Mouse (Mus musculus) CD8-positive naive resting alpha-beta T cell, adult 2 months (primary cell): ENCODE data around the gene Cul3.

Experiments used
- DNase-seq, 2 experiments: peaks; one replicate each; pipeline ENCODE4 v3.0.0; 2022; ENCODE audit warnings: low read depth in 2 of 2, low spot score in 2 of 2

Cul3 gene

DNA sequence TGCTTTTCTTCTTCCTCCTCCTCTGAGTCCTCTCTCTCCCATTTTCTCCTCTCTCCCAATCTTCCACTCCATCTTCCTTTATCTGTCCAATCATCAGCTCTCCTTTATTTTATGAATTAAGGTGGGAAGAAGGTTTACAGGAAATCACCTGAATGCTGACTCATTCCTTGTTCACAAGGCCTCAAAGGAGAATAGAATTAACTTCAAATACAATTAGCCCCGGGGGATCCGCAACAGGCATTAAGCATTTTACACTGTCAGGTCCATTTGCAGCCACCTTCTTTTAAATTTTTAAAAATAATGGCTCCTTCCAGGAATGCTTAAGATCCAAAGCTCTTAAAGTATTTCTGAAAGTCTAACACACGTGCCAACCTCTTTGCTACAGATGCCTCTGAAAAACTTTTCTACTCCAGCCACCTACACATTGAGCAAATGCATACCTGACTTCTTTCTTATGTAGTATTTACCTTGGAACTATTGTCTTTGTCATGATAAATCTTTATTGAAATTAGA is 24.7 kb downstream of the Cul3 start:
- no peak for DNase-seq

DNA sequence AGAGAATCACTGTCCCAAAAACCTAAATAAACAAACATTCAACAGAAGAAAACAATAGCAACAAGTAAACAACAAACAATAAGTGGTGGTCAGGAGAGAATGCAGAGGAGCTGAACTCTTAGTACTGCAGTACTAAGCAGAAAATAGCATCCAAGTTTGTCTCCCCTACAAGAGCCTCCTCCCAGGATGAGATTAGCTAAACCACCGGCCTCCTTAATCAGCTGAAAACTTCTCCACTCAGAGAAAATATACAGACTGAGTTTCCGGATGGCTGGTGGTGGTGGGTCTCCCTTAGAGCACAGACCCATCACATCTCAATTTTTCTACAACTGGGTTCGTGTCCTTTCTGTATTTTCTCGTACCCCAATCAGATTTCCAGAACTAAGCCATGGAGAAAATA is 47.0 kb downstream of the Cul3 start:
- DNase-seq: no peak

DNA sequence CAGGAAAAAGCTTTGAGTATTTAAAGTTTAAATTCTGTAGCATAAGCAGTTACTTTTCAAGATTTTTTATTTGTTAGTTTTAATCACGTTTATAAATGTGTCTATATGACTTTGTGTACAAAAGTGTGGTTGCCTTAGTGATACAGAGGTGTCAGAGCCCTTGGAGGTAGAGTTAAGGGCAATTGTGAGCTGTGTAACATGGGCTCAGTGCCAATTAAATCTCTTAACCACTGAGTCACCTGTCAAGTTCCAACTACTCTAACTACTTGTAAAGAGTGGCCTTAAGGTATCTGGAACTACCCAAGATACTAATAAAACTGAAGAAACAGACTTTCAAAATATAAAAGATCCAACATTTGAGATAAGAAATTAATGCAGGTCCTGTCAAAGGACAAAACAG is 61.5 kb downstream of the Cul3 start:
- no peak for DNase-seq

DNA sequence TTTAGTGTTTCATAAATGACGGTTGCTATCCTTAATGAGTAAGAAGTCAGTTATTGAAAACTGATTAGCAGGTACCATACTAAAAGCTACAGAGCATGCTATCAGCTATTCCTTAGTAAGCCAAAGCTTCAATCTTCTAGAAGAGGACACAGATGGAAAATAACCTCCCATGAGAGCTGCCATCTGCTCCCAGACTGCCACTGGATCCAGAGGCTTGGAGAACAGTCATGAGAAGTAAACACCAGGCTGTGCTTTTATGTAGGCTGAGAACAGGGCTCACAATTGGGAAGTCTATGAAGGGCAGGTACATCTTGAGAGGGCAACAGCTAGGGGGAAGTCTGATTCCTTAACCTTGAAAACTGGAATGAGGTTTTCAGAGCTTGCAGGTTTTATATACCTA is 79.8 kb downstream of the Cul3 start:
- DNase-seq: no peak

DNA sequence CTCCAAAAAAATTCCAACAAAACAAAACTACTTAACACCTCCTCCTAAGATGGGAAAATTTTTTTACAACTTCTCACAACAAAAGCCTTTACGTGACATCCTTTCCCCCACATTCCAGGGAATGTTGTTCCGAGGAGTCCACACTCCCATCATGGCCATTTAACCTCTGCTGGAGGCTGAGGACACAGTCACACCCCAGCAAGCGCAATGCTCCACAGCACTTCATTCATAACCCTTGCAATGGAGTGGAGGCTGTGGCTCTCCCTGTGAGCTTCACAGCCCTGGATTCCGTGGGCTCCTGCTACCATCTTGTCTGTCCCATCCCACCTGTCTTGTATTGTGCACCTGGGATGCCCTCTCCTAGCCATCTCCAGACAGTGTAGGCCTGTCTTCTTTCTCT is 81.6 kb downstream of the Cul3 start:
- no peak for DNase-seq

DNA sequence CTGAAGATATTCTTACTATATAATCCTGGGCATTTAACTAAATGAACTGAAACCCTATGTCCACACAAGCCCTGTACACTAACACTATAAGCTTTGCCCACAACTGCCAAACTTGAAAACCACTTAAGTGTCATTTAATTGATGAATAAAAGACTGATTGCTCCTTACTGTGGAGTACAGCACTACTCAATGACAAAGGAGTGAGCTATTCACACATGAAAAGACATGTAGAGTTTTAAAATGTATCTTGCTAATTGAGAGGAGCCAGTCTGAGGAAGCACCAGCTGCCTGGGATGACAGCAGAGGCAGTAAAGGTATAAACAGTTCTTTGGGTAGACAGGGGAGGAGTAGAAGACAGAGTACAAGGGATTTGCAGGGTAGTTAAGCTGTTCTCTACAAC is 87.0 kb downstream of the Cul3 start:
- no peak for DNase-seq

DNA sequence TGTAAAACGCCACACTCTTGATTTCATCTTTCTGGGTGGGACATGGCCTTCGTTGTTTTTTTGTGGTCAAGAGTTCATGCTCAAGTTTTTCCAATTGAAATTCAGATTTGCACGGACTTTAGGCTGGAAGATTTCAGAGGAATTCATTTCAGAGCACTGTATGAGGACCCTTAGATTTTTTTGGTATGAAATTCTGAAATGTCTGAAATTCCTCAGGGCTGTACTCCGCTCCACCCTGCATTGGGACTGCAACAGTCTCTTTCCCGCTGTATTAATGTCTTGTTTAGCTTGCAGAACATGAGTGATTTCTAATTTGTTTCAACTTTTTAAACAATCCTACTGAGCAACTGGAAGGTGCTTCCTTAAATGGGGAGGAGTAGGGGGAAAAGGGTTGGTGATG is 90.0 kb downstream of the Cul3 start:
- no peak for DNase-seq

DNA sequence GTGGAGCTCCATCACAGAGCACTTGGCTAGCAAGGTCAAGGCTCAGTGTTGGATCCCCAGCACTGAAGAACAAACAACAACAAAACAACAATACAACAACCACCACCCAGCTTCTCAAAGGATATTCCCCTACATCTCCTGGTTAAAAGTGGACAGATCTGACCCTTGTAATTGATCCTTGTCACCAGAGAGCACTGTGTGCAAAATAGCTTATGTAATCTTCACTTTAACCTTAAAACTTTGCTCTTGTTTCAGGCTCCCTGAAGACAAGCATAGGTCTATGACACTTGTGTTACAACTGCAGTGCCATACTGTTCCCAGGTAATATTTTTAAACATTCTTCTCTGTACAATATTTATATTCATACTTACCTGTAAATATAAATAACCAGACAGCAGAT is 93.1 kb downstream of the Cul3 start:
- no peak for DNase-seq

DNA sequence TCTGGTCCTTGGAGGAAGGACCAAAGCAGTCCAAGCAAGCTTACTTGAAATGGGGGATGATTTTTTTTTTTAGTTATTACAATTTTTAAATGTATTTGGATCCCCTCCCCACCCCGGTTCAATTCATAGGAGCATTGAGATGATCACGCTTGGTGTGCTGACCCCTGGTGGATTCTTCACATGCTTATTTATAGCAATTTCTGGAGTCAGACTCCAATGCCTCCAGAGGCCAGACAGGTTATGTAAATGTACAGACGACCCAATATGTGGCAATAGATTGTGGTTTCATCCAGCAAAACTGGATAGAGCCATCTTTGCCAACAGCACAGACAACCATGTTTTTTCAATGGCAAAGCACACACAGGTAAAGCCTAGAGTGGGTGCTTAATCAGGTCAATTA is 96.2 kb downstream of the Cul3 start:
- no peak for DNase-seq

DNA sequence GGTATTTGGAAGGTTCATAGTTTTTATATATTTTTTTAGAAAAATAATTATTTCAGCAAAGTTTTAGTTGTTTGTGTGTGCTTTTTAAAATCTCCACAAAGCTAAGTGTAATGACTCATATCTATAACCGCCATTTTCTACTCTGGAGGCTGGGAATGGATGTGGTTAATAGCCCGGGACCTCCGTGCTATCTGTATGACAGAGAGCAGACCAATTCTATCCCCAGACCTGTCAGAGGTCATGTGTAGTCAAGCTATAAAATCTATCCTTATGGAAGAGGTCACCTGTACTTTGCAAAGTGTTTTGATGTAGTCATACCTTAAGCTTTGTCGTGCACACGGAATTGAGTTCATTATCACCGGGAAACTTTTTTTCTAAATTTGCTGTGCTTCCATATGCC is 98.7 kb downstream of the Cul3 start:
- DNase-seq: no peak

DNA sequence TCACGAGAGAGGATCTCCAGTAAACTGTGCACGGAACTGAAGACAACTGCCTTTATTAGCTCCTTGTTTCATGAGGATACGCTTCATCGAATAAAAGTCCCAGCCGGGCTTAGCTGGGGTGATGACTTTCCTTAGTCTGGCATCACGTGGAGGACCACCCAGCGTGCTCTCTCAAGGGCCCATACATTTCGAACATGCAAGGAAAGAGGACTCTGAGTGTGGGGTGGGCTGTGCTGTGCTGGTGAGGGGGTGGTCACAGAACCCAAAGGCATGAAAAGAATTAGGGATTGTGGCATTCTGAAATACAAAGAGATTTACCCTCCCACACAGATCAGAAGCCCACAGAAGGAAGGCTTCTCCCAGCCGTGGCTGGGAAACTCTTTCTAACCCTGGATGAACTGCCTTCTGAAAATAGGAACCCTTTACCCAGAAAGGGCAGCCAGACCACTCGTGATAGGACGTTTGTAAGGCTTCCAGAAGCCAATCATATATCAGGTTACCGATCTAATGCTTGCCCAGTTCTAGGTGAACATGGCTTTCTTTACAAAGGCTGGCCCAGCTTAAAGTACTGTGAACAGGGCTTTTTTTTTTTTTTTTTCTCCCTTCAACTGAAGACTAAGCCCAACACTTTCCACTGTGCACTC is 100.1 kb downstream of the Cul3 start:
- no peak for DNase-seq

DNA sequence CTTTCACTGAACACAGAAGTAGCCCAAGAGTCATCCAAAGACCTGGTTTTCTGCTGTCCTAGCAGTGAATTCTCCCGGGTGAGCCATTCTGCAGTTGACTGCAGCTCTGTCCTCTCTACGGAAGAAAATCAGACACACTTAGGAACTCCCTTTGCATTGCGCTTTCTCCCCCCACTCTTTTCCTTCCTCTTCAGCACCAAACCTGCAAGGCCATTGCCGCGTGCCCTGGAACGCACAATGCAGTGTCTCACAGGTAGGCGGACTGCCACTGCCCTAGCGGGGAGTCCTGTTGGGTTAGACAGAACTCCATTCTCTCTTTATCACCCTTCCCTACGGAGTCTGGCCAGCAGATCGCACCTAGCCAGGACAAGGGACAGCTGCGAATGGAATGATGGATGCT is 100.8 kb downstream of the Cul3 start:
- no peak for DNase-seq

DNA sequence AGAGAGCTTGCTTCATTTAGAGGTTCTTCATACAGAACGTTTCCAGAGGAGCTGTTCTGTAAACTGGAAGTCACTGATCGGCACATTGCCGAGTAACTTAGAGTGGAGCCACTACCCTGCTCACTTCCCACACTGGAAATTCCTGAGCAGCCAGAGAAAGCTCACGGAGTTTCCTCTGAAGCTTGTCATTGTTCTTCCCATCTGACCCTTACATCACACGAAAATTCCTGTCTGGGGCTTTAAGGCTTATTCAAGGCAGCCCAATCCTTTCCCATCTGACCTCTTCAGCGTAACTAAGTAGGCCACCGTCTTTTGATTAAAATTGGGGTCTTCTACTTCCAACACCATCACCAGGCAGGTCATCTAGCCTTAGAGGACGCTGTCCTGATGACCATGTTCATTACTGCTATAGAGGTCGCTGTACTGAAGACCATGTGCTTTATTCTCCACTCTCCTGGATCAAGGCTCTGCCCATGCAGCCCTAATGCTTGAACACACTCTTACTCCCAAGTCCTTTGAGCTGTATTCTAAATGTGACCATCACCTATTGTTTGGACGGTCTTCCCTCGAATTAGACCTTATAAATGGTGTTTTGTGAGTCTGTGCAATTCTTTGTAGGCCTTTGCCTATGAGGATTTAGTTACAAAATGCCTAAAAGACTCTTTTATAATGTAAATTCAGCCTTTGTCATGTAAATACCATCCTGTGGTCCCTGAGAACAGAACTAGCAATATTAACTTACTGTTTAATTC is 103.2 kb downstream of the Cul3 start:
- DNase-seq: no peak

DNA sequence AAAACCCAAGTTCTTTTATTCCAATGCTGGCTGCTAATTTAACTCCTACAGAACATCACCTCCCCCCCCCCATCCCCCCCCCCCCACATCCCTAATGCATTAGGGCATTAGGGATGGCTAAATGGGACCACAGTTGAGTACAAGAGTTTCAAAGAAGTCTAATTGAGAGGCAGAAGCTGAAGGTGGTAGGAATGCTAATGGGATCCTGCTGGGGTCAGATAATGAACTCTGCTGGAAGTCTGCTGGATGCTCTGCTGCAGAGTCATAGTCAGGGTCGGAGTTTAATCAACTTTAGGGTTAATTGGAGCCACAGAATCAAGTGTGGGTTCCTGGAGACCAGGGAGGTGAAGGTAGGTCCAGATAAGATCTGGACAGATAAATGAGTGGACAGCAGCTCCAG is 104.2 kb downstream of the Cul3 start:
- DNase-seq: no peak

DNA sequence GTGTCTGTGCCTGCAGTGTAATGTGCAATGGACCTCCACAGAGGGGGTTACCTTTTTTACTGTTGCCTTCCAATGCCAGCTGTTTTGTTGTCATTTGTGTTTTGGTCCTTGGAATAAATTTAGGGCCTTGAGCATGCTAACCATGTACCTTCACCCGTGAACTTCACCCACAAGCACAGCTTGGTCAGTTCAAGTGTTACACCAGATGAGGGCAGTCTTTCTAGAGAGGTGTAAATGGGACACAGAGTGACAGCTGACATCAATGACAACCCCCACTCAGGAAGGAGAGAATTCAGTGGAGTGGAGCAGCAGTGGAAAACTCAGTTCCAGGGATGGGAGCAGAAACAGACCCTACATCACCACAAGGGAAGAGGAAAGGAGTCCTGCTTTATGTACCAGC is 109.7 kb downstream of the Cul3 start:
- no peak for DNase-seq

DNA sequence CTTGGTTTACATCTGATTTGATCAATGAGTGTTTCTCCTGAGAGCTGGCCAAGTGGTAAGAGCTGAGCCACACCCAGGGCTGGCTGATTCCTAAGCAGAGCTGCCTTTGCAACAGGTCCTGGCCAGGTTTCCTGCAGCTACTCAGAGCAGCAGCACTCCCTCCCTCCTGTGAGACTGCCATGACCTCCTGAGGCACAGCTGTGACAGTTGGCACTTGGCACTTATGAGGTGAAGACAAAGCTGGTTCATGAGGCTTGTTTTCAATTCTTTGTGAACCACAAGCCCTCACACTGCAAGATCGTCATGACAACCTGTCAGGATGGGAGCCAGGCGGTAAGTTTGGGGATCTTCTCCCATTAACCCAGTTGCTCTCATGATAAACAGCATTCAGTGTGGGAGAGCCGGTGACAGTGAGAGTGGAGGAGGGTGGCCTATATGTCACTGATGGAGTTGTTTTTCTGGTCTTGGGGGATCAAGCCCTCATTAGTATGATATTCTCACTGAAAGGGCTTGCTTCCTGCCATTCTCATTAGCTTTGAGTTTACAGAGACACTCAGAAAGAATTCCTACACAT is 115.4 kb downstream of the Cul3 start:
- DNase-seq: no peak

DNA sequence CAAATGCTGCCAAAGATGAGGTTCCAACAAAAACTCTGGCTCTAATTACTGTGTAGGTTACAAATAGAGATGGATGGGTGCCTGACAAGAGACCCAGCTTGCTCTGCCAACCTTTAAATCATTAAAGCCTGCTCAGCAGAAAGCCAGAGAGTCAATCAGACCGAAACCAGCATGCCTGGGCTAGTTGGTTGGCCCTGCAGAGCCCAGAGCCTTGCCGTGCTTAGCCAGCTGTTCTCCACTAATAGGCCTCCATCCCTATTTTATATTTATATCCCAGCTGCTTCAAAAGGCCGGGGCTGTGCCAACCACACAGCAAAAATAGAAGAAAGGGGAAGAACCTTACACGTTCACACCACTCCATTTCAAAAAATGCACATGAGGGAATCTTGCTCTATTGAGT is 119.1 kb downstream of the Cul3 start:
- DNase-seq: no peak

DNA sequence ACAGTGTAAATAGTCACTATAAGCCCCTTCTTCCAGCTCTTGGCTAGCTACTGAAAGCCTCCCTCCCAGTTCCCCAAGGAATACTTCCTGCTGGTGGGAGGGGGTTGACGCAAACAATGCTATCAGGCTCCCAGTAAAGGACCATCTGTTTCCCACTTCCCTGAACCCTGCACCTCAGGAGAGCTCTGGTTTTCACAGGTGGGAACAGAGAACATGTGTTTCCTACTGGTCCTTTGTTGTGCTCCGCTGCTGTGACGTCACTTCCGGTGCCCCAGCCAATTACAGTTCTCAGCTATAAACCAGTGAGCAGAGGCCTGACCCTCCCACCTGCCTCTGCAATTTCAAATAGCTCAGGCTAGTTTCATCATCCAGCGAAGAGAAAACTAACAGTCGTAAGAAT is 122.0 kb downstream of the Cul3 start, which contains the start of gene Fam124b:
Gene Fam124b (minus strand): TSS at position 206 of the 400 bp plus-strand sequence.
- DNase-seq: no peak
